Mouse (Mus musculus): ENCODE measurements around the gene Fa2h.
"Not testable (repeated sequence)": the region's sequence is repeated elsewhere in the genome, so short reads cannot be mapped to it uniquely, and the experiment has no call there.

GRCm38 (mm10) chr8:111303076-111303803 is 90.4 kb downstream of the Fa2h start:
- not testable (repeated sequence) for TF ChIP-seq POLR2A, CTCF (IDR thresholded peaks at IDR 0.05; ENCODE audit: extremely low read depth, insufficient read depth, low read length)
